Mouse (Mus musculus) heart, postnatal 36 days (tissue): Measurements from ENCODE around the gene Adam19. TPM values are rescaled to one million over a fixed set of nuclear protein-coding genes. Genes with fewer than 3 reads are reported as not detected.

Experiments
- DNase-seq, 2 experiments: peaks; one replicate each; pipeline ENCODE4 v3.0.0; 2021 to 2022
- intact Hi-C: fragments of 180-260 bp; cut with DNase I; formaldehyde crosslinking; loops from one replicate; pipeline ENCODE4 v1.15.1; 2025
- total RNA-seq, 2 experiments: library from RNA; stranded (reverse); gene quantifications; 2 replicates each; pipeline ENCODE4 v1.2.3; 2021

The Adam19 gene
- total RNA-seq, 2 experiments from 2014 or later, result 21.2 to 49.2 TPM

GRCm38 (mm10) chr11:46092121-46092520, 36.3 kb downstream of the Adam19 start:
- DNase-seq, result no peak
- intact Hi-C loops, result no loop called here

- peak in 1 of 2 experiments; percentile 54 for DNase-seq
- intact Hi-C loops, result no loop called here
These were observed 39.9 kb downstream of the Adam19 start for GRCm38 (mm10) chr11:46095477-46096264.

GRCm38 (mm10) chr11:46096265-46096649, 40.5 kb downstream of the Adam19 start:
- intact Hi-C loops, result no loop called here
- DNase-seq, result no peak

GRCm38 (mm10) chr11:46097062-46097461, 41.3 kb downstream of the Adam19 start:
- no peak for DNase-seq
- intact Hi-C loops, result no loop called here

GRCm38 (mm10) chr11:46102107-46102506, 46.3 kb downstream of the Adam19 start:
- DNase-seq, result peak in 1 of 2 experiments; percentile 49
- intact Hi-C loops, result no loop called here

- DNase-seq, result no peak
- intact Hi-C loops, result no loop called here
These were observed 51.3 kb downstream of the Adam19 start for GRCm38 (mm10) chr11:46107046-46107445.

GRCm38 (mm10) chr11:46109206-46109605, 53.4 kb downstream of the Adam19 start:
- intact Hi-C loops, result no loop called here
- no peak for DNase-seq

- DNase-seq, result peak in 1 of 2 experiments; percentile 44
- intact Hi-C loops, result no loop called here
These were observed 54.6 kb downstream of the Adam19 start for GRCm38 (mm10) chr11:46110156-46110944.

GRCm38 (mm10) chr11:46110945-46111287, 55.1 kb downstream of the Adam19 start:
- DNase-seq, result peak in 1 of 2 experiments; percentile 44
- intact Hi-C loops, result no loop called here

- intact Hi-C loops, result loop anchor here (2.0 kb wide), 1 partner anchor 50 kb away; no protein-coding TSS in a partner anchor
- no peak for DNase-seq
These were observed 57.4 kb downstream of the Adam19 start for GRCm38 (mm10) chr11:46113211-46113610.

GRCm38 (mm10) chr11:46114221-46114620, 58.4 kb downstream of the Adam19 start:
- intact Hi-C loops, result no loop called here
- no peak for DNase-seq

GRCm38 (mm10) chr11:46115011-46115410, 59.2 kb downstream of the Adam19 start:
- no peak for DNase-seq
- intact Hi-C loops, result no loop called here

GRCm38 (mm10) chr11:46115411-46116173, 59.8 kb downstream of the Adam19 start:
- intact Hi-C loops, result no loop called here
- DNase-seq, result no peak

GRCm38 (mm10) chr11:46116510-46116909, 60.7 kb downstream of the Adam19 start:
- DNase-seq, result no peak
- intact Hi-C loops, result no loop called here

GRCm38 (mm10) chr11:46119624-46120023, 63.8 kb downstream of the Adam19 start:
- intact Hi-C loops, result no loop called here
- DNase-seq, result no peak

GRCm38 (mm10) chr11:46120084-46120483, 64.3 kb downstream of the Adam19 start:
- no peak for DNase-seq
- intact Hi-C loops, result no loop called here

GRCm38 (mm10) chr11:46121666-46122065, 65.9 kb downstream of the Adam19 start:
- intact Hi-C loops, result loop anchor here (2.0 kb wide), 1 partner anchor 57 kb away; no protein-coding TSS in a partner anchor
- DNase-seq, result no peak

GRCm38 (mm10) chr11:46122875-46123274, 67.1 kb downstream of the Adam19 start:
- peak; percentile 24 to 44 for DNase-seq
- intact Hi-C loops, result loop anchor here (2.0 kb wide), 1 partner anchor 58 kb away; no protein-coding TSS in a partner anchor

- intact Hi-C loops, result loop anchor here (2.0 kb wide), 1 partner anchor 59 kb away; no protein-coding TSS in a partner anchor
- no peak for DNase-seq
These were observed 67.6 kb downstream of the Adam19 start for GRCm38 (mm10) chr11:46123328-46123866.

- intact Hi-C loops, result loop anchor here (5.0 kb wide), 1 partner anchor 178 kb away; no protein-coding TSS in a partner anchor
- no peak for DNase-seq
These were observed 69.5 kb downstream of the Adam19 start for GRCm38 (mm10) chr11:46125093-46125834.
